Mouse (Mus musculus) liver, adult 2 months (tissue): ENCODE results near the gene Praf2.

Experiments used
- CTCF ChIP-seq: fragments of 200-500 bp; IDR thresholded peaks from 2 replicates; pipeline ENCODE4 v1.5.1; 2011; ENCODE audit warnings: low read depth, low read length, control low read depth
- POLR2A ChIP-seq: fragments of 200-500 bp; IDR thresholded peaks from 2 replicates; pipeline ENCODE4 v1.6.1; 2011; ENCODE audit warnings: low read length, control low read depth; ENCODE audit not compliant: insufficient read depth; ENCODE audit errors: extremely low read depth

GRCm38 (mm10) chrX:7762137-7762920 is 34.1 kb downstream of the Praf2 start, which contains the start of gene Tfe3:
- TF ChIP-seq POLR2A (peak; percentile 68), CTCF (no peak)
